Mouse (Mus musculus) cerebellum, adult 8-10 months (tissue): Measurements from ENCODE around the gene Iqcc.

ENCODE experiments used
- DNase-seq: peaks from one replicate; pipeline ENCODE4 v3.0.0; 2022

Gene Iqcc

GRCm38 (mm10) chr4:129621283-129621841 lies 2.5 kb upstream of the Iqcc start:
- peak; percentile 66 for DNase-seq

GRCm38 (mm10) chr4:129620419-129621282 lies 1.8 kb upstream of the Iqcc start:
- no peak for DNase-seq

- no peak for DNase-seq
These were observed 868 bp downstream of the Iqcc start for GRCm38 (mm10) chr4:129618031-129618430.

- DNase-seq: no peak
These were observed 1.7 kb downstream of the Iqcc start for GRCm38 (mm10) chr4:129617121-129617641.

- DNase-seq: no peak
These were observed 2.3 kb downstream of the Iqcc start for GRCm38 (mm10) chr4:129616631-129617030.

GRCm38 (mm10) chr4:129615801-129616290 lies 3.1 kb downstream of the Iqcc start:
- DNase-seq: no peak

- no peak for DNase-seq
These were observed 4.8 kb downstream of the Iqcc start, which contains the start of gene Dcdc2b for GRCm38 (mm10) chr4:129614093-129614492. TSS of gene Dcdc2b (minus strand) at chr4:129614257.

GRCm38 (mm10) chr4:129610472-129610871 lies 8.4 kb downstream of the Iqcc start:
- DNase-seq: no peak

- no peak for DNase-seq
These were observed 8.9 kb downstream of the Iqcc start for GRCm38 (mm10) chr4:129610026-129610425.

GRCm38 (mm10) chr4:129609139-129609631 lies 9.7 kb downstream of the Iqcc start:
- DNase-seq: no peak

GRCm38 (mm10) chr4:129608426-129609025 lies 10.4 kb downstream of the Iqcc start:
- DNase-seq: peak; percentile 78

GRCm38 (mm10) chr4:129600233-129601158 lies 18.4 kb downstream of the Iqcc start, which contains the start of the genes Eif3i and Tmem234:
TSS of gene Eif3i (minus strand) at chr4:129600648.
TSS of gene Tmem234 (plus strand) at chr4:129600668.
- DNase-seq: peak; percentile 76

- no peak for DNase-seq
These were observed 30.0 kb downstream of the Iqcc start for GRCm38 (mm10) chr4:129588865-129589264.

- DNase-seq: no peak
These were observed 32.0 kb downstream of the Iqcc start for GRCm38 (mm10) chr4:129586943-129587342.

- no peak for DNase-seq
These were observed 33.1 kb downstream of the Iqcc start for GRCm38 (mm10) chr4:129585773-129586172.

GRCm38 (mm10) chr4:129584884-129585608 lies 33.9 kb downstream of the Iqcc start:
- DNase-seq: peak; percentile 76

GRCm38 (mm10) chr4:129584370-129584769 lies 34.5 kb downstream of the Iqcc start:
- DNase-seq: no peak

GRCm38 (mm10) chr4:129582251-129582650 lies 36.6 kb downstream of the Iqcc start:
- DNase-seq: no peak

GRCm38 (mm10) chr4:129580347-129580746 lies 38.6 kb downstream of the Iqcc start:
- DNase-seq: peak; percentile 42

GRCm38 (mm10) chr4:129578466-129578865 lies 40.4 kb downstream of the Iqcc start, which contains the start of gene Fam167b:
TSS of gene Fam167b (minus strand) at chr4:129578549.
- no peak for DNase-seq

GRCm38 (mm10) chr4:129577688-129578087 lies 41.2 kb downstream of the Iqcc start:
- no peak for DNase-seq
